Mouse (Mus musculus): Measurements from ENCODE around the gene Cox8a.

Cox8a gene

DNA sequence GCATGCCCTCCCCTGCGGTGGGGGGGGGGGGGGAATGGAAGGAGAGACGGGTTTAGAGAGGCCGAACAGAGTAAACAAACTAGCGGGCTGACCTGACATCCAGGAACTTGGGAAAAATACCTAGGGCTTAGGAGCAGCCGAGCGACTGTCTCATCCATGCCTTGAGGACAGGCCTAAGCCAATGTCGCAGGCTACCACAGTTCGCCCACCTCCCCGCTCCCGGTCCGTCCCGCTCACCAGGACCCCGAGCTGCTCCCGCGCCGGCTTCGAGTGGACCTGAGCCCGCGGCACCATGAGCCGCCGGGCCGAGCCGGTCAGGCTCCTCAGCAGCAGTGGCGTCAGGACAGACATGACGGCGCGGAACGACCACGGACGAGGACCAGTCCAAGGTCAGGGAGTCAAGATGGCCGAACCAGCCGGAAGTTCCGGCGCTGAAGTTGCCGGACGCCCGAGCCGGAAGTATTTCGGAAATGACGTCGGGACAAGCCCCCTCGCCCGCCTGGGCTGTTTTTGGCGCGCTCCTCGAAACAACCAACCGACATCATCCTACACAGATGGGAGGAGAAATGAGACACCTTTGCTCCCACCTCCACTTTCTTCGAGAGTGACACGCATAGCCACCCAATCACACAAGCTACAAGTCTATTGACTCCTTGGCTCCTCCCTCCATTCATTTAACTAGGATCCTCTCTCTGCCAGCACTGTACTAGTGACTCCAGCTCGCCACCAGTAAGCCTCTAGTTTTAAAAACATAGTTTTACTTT lies at the start of gene Cox8a:
Gene Cox8a, minus strand, starts transcription at position 455 of the 764 bp plus-strand sequence.
- peak; percentile 99 for DNase-seq

DNA sequence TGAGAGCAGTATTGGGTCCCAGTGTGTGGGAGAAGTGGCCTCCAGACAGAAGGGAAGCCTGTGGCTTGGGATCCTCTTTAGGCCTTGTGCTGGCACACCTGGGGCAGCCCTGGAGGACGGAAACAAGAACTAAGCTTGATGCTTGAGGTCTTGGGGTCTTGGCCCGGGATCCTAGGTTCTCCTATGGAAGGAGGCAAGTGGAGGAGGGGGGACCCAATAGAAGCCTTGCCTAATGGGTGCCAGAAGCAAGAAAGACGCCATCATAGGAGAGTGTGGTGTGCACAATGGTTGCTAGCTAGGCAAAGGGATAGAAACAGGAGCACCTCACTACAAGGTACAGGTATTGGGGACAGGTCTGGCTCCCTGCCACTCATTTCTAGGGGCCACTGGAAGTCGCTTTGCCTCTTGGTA lies 49.0 kb upstream of the Cox8a start:
- no peak for DNase-seq

- no peak for DNase-seq
Observed at GRCm38 (mm10) chr19:7265478-7266191, 48.2 kb upstream of the Cox8a start.

GRCm38 (mm10) chr19:7264766-7265331 lies 47.4 kb upstream of the Cox8a start:
- peak; percentile 42 for DNase-seq

GRCm38 (mm10) chr19:7264088-7264765 lies 46.8 kb upstream of the Cox8a start:
- DNase-seq: peak; percentile 86

GRCm38 (mm10) chr19:7262592-7262991 lies 45.2 kb upstream of the Cox8a start:
- DNase-seq: no peak

GRCm38 (mm10) chr19:7261964-7262363 lies 44.5 kb upstream of the Cox8a start:
- DNase-seq: no peak

DNA sequence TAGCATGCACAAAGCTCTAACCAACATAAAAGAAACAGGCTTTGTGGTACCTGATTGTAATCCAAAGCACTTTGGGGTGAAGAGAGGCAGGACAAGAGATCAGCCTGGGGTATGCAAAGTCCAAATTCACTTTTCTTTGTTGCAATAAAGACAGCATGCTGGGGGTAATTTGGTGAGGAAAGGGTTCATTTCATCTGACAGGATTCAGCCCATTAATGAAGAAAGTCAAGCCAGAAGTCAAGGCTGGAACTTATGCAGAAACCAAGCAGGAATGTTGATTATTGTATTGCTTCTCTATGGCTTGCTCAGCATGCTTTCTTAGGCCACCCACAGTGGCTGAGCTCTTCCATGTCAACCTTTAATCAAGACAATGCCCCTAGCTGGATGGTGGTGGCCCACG lies 44.1 kb upstream of the Cox8a start:
- DNase-seq: no peak

GRCm38 (mm10) chr19:7257881-7258280 lies 40.5 kb upstream of the Cox8a start:
- DNase-seq: no peak

DNA sequence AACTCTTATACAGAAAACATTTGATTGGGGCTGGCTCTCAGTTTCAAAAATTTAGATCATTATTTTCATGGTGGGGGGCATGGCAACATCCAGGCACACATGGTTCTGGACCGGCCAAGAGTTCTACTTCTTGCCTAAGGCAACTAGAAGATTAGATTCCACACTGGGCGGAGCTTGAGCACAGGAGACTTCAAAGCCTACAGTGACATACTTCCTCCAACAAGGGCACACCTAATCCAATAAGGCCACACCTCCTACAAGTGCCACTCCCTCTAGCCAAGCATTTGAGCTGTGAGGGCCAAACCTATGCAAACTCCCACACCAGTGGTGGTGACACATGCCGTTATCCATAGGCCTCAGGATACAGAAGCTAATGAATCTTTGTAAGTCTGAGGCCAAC lies 28.6 kb upstream of the Cox8a start:
- DNase-seq: no peak

DNA sequence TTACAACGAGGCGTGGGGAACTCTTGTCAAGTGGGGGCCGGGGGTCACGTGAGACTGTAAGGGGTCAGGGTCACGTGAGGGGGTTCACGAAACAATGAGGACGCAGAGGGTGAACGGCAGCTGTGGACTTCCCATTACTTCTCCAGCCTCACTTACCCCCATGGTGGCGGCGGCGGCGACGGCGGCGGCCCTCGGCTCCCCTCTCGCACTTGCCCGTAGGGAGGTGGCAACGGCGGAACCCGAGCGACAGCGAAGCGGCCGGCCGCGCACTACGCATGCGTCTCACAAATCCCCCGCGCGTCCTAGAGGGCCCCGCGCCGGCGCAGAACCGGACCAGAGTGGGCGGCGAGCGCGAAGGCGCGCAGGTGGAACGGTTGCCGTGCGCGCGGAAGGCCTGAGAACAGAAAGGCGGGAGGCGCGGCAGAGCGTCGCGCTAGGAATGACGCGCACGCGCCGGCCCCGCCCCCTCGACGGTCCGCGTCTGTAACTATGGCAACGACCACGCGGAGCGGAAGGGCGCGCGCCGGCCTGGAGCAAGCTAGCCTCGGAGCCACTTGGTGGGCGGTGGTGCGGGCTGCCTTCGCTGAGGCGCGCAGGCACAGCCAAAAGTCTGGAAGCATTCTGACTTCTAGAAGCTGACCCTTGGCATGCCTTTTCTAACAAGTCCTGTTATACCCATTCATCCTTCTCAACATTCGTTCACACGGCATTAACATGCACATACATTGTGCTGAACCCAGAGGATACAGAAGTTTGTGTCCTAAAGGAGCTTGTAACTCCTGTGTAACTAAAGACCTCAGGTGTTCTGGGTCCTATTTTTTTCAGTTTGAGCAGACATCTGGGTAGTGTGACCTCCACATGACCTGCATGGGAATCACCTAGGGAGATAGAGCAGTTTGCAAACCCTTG lies 23.6 kb upstream of the Cox8a start, which contains the start of gene Naa40:
Gene Naa40, minus strand, starts transcription at position 402 of the 909 bp plus-strand sequence.
- peak; percentile 94 for DNase-seq

- no peak for DNase-seq
Observed at GRCm38 (mm10) chr19:7240291-7240690, 22.9 kb upstream of the Cox8a start.

DNA sequence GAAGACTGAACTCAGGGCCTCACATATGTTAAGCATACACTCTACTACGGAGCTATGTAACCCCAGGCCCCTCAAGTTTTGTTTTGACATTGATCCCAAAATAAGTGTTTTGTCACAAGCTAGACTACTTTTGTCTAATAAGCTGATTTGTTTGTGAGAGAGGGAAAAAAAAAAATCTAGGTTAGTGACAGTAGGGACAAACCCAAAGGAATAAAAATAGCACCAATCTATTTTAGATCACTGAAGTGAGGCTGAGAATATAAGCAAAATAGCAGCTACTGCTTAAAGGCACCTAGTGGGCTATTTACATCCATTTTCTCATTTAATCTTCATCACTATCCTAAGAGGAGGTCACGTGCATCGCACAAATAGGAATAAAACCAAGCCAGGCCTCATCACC lies 22.2 kb upstream of the Cox8a start:
- no peak for DNase-seq

DNA sequence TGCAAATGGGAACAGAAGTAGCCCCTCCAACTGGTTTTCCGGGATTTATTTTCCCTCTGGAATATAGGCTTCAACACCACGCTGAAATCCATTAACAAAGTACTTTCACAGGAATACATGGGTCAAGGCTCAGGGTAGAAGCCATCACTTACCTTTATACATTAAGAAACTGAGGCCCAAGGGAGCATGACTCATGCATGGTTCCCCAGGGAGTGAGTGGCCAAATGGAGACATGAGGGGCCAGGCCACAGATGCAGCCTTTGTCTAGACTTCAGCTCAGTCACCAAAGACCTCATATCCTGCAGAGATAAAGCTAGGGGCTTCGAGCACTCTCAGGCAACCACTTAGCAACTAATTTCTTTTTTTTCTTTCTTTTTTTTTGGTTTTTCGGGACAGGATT lies 19.3 kb upstream of the Cox8a start:
- DNase-seq: no peak

DNA sequence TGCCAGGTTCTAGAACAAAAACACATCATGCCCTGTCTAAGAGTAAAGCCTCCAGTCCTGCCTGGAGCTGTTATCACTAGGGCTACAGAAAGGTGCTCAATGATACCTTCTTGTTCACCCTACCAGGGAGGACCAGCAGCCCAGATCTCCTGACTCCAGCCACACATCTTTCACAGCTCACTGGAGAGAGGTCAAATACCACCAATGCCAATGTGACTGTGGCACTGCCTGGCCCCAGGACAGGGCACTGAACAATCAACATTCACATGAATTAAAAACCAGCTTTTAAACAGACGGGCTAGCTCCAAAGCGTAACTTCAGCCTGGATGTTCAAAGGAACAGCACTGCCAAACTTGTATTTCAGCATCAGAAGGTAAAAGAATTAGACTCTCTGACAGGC lies 18.6 kb upstream of the Cox8a start:
- DNase-seq: no peak

DNA sequence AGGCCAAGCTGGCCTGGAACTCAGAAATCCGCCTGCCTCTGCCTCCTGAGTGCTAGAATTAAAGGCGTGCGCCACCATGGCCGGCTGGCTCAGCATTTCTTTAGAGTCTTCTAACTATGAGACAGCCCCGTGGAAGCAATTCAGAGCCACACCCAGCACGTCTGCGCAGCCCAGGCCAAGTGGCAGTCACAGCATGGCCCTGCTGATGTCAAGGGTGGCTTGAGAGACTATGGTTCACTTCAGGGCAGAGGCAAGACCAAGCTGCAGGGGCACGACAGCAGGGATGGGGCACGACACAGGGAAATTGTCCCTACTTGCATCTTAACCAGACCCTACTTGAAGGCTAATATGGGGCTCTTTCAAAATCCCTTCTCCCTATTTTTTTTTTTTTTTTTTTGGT lies 18.0 kb upstream of the Cox8a start:
- no peak for DNase-seq

DNA sequence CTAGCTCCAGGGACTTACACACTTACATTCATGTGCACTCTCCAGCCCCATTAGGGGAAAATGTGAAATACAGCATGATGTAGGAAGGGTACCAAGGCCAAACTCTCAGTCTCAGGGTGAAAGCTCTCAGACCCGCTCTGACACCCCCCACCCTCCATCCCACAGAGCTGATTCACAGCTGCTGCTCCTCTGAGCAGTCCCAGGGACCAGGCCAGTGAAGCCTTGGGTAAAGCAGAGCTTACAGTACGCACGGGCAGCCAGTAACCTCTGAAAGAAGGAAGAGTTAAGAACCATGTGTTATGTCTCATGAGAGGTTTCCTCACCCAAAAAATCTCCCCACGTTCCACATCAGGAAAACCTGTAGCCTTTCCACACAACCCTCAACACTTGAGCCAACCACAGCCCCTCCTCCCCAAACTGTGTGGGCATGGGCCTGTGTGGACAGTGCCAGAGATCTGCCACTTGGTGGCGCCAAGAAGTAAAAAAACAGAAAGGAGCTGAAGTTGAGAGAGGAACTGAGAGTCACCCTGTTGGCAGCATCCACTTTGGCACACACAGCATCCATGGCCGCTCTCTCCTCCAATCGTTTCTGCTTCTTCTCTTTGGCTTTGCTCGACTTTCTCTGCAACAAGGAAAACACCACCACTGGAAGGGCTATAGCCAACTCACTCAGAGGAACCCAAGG lies 17.3 kb upstream of the Cox8a start:
- DNase-seq: peak; percentile 85

- DNase-seq: peak; percentile 82
Observed at GRCm38 (mm10) chr19:7226511-7226914, 9.1 kb upstream of the Cox8a start.

DNA sequence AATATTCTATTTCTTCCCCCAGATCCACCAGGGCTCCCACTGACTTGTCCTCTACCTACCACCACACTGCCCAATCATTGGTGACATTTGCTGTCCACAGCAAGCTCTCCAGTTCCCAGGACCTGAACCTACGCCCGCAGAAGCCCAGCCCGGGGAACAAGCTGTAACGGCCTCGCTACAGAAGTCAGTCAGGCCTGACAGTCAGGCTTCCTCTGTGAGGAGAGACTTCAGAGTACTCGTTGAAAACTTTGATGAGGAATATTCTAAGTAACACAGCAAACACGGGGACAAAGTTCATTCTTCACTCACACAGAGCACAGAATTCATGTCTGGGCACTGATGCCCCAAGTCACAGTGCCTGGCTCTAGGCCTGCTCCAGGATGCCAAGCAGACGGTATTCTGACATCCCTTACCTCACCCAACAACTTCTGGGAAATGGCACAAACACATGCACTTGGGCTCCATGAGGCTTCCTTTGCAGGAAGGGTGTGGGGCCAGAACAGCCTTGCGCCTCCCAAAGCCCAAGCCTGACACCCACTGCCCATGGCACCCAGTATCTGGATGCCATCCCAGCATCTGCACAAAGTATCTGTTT lies 7.8 kb upstream of the Cox8a start:
- DNase-seq: peak; percentile 81

DNA sequence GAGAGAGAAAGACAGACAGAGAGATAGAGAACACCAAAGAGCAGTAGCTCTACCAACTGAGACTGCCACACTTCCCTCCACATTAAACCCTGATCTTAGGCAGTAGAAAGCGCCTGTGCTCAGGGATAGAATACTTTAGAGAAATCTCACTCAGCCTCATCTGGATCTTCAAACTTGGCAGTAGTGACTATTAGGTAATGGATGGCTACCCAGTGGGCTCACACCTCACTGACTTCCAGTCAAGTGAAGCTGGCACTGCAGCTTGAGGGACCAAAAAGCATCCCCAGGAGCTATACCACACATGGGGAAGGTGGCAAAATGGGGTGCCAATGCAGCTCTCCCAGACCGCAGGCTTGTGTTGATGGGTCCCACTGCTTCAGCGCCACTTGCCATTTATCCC lies 6.8 kb upstream of the Cox8a start:
- peak; percentile 56 for DNase-seq

GRCm38 (mm10) chr19:7223488-7223887 lies 6.1 kb upstream of the Cox8a start:
- no peak for DNase-seq
